Mouse (Mus musculus) embryonic fibroblast, embryonic 13.5 days (primary cell): Measurements from ENCODE around the gene Cygb.

ENCODE experiments used
- CTCF ChIP-seq: IDR thresholded peaks from 2 replicates; pipeline ENCODE4 v1.5.1; 2011; ENCODE audit warnings: mild to moderate bottlenecking, control low read depth, low read length, moderate library complexity, borderline replicate concordance; ENCODE audit not compliant: insufficient read depth
- POLR2A ChIP-seq: IDR thresholded peaks from 2 replicates; pipeline ENCODE4 v1.6.1; 2011; ENCODE audit warnings: low read depth, mild to moderate bottlenecking, control low read depth, low read length, moderate library complexity

- TF ChIP-seq POLR2A = no peak
- no peak for TF ChIP-seq CTCF
These were observed 13.8 kb upstream of the Cygb start for GRCm38 (mm10) chr11:116667930-116668329.
